Mouse (Mus musculus) kidney, embryonic 16.5 days (tissue): ENCODE data around the gene Mfap5. TPM values are rescaled to one million over a fixed set of nuclear protein-coding genes. Genes with fewer than 3 reads are reported as not detected.
"Not testable (repeated sequence)": the region's sequence is repeated elsewhere in the genome, so short reads cannot be mapped to it uniquely, and the experiment has no call there.

Experiments
- ATAC-seq: fragments of 200-750 bp; cut with Nextera tagmentation; 2 replicates; pipeline ENCODE4 v1.8.0; 2017; ENCODE audit warnings: moderate TSS enrichment; ENCODE audit not compliant: low FRiP score, low TSS enrichment
- H3K27ac ChIP-seq: fragments of 300-500 bp; sonication (generic); 2 replicates; pipeline ENCODE4 v1.5.1; 2014; ENCODE audit warnings: low read length
- H3K27me3 ChIP-seq: fragments of 300-500 bp; sonication (generic); 2 replicates; pipeline ENCODE4 v1.6.1; 2014; ENCODE audit warnings: low read length, control low read depth, mixed read lengths; ENCODE audit not compliant: insufficient read depth
- H3K36me3 ChIP-seq: fragments of 300-500 bp; sonication (generic); 2 replicates; pipeline ENCODE4 v1.6.1; 2014; ENCODE audit warnings: low read length, control low read depth, mixed read lengths; ENCODE audit not compliant: insufficient read depth
- H3K4me1 ChIP-seq: fragments of 300-500 bp; sonication (generic); 2 replicates; pipeline ENCODE4 v1.6.1; 2014; ENCODE audit warnings: low read length, control low read depth, mixed read lengths; ENCODE audit not compliant: insufficient read depth
- H3K4me2 ChIP-seq: fragments of 300-500 bp; sonication (generic); replicated peaks from 2 replicates; pipeline ENCODE4 v1.6.1; 2014; ENCODE audit warnings: low read depth, low read length
- H3K4me3 ChIP-seq: fragments of 300-500 bp; sonication (generic); 2 replicates; pipeline ENCODE4 v1.5.1; 2014; ENCODE audit warnings: mild to moderate bottlenecking, low read length
- H3K9ac ChIP-seq: fragments of 300-500 bp; sonication (generic); replicated peaks from 2 replicates; pipeline ENCODE4 v1.6.1; 2014; ENCODE audit warnings: low read length
- H3K9me3 ChIP-seq: fragments of 300-500 bp; sonication (generic); 2 replicates; pipeline ENCODE4 v1.6.1; 2016; ENCODE audit warnings: low read length, control low read depth
- WGBS: fragments of 180-500 bp; shearing (Covaris S2); extraction: QIAGEN DNeasy Blood & Tissue Kit; methylation state at CpG from one replicate; pipeline ENCODE4 v1.1.7; 2014; 5-methylcytosine and 5-hydroxymethylcytosine counted together
- polyA plus RNA-seq: library from polyadenylated mRNA; unstranded; fragments of >200 nt; fragmentation: Nextera tagmentation; extraction: Ambion mirVana; gene quantifications from 2 replicates; pipeline ENCODE4 v1.2.1, GENCODE M21; 2015

Mfap5 gene
- polyA plus RNA-seq, 1 experiment from 2014 or later: 28.0 TPM

DNA sequence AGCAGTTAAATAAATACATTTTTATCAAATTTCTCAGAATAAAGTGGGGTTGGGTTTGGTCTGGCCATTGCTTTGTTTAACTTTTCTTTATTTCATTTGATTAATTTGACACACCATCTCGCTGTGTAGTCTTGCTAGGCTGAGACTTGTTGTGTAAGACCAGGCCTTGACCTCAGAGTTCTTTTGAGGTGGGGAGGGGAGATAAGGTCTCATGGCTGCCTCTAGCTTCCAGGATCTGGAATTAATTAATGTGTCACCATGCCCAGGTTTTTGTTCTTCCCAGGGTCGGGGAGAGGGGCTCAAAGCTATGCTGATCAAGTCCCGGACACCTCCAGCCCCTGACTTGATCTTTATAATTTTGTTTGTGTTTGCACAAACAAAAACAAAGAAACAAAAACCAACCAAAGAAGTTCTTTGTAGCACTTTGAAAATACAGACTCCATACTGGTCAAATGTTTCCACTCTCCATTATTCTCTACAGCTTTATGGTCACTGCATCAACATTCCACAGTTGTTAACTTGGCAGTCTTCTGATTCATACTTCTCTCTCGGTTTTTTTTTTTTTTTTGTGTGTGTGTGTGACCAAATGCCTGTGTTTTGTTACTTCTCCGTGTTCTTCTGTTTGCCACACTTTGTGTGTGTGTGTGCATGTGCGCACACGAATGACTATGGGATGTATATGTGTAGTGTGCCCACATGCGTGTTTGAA is 26.0 kb downstream of the Mfap5 start:
- H3K36me3 ChIP-seq: no peaks in the 10 kb centered on the region
- no peaks in the 10 kb centered on the region for H3K9me3 ChIP-seq
- 0 out of 2 replicates have a peak, but pooled peaks cover 4% of the 10 kb centered on the region for H3K4me1 ChIP-seq
- peak; percentile 59; the same call in 1 of the 2 replicates for ATAC-seq
- 64% methylated on average over 8 of the region's 8 CpGs for WGBS
- H3K9ac ChIP-seq: no peak overlapping the region
- H3K27me3 ChIP-seq: no peaks in the 10 kb centered on the region
- no peak overlapping the region for H3K4me3 ChIP-seq
- H3K27ac ChIP-seq: 0 out of 2 replicates have a peak overlapping the region, but pooled peaks have one; percentile 31
- no peak overlapping the region for H3K4me2 ChIP-seq

GRCm38 (mm10) chr6:122532883-122533302 is 27.2 kb downstream of the Mfap5 start:
- WGBS: 14% methylated on average over 4 of the region's 4 CpGs

GRCm38 (mm10) chr6:122534032-122534431 is 28.4 kb downstream of the Mfap5 start:
- Histone ChIP-seq H3K9me3 (0 out of 2 replicates have a peak, but pooled peaks cover 3% of the 10 kb centered on the region), H3K27me3 (no peaks in the 10 kb centered on the region), H3K4me2 (no peak overlapping the region), H3K27ac (no peak overlapping the region), H3K36me3 (no peaks in the 10 kb centered on the region), H3K4me1 (0 out of 2 replicates have a peak, but pooled peaks cover 4% of the 10 kb centered on the region), H3K4me3 (no peak overlapping the region), H3K9ac (no peak overlapping the region)
- ATAC-seq: no peak
- WGBS: 21% methylated on average over 3 of the region's 3 CpGs

More at GRCm38 (mm10) chr6:122532883-122533302, 27.2 kb downstream of the Mfap5 start:
- Histone ChIP-seq H3K9ac (peak overlapping the region; percentile 41; the same call in 1 of the 2 replicates), H3K4me1 (0 out of 2 replicates have a peak, but pooled peaks cover 4% of the 10 kb centered on the region), H3K27ac (no peak overlapping the region; the same call in 1 of the 2 replicates), H3K27me3 (no peaks in the 10 kb centered on the region), H3K4me3 (peak overlapping the region; percentile 1; the same call in 1 of the 2 replicates), H3K4me2 (peak overlapping the region; percentile 36), H3K9me3 (no peaks in the 10 kb centered on the region), H3K36me3 (no peaks in the 10 kb centered on the region)
- ATAC-seq: peak; percentile 69

DNA sequence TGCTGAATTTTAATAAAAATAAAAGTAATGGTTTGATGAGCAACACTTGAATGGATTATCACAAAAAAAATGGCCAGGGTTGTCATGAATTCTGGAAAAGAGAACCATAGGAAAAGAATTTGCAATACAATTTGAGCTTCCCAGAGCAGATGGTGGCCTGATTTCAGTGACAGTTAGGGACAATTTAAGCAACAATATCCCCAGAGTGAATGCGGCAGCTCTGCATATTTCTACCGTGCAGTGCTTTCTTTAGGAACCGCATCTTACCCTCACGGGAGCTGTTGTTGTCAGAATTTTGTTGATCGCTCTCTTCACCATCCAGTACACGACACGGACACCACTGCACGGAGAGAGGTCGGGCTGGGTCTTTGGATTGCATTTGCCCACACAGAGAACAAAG is 33.9 kb downstream of the Mfap5 start:
- no peak overlapping the region for H3K27ac ChIP-seq

DNA sequence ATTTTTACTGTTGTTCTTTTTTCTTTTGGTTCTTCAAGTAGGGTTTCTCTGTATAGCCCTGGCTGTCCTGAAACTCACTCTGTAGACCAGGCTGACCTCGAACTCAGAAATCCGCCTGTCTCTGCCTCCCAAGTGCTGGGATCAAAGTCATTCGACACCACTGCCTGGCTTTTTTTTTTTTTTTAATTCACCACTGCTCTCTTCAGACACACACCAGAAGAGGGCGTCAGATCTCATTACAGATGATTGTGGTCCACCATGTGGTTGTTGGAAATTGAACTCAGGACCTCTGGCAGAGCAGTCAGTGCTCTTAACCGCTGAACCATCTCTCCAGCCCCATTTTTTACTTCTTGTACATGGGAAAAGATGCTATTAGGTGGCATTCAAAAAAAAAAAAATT is 36.8 kb downstream of the Mfap5 start:
- H3K9ac ChIP-seq, H3K4me2 ChIP-seq, H3K36me3 ChIP-seq, H3K27ac ChIP-seq, H3K27me3 ChIP-seq, ATAC-seq, H3K4me1 ChIP-seq, H3K9me3 ChIP-seq, H3K4me3 ChIP-seq: not testable (repeated sequence)
- 78% methylated on average over 5 of the region's 5 CpGs for WGBS

More for the DNA sequence above, 33.9 kb downstream of the Mfap5 start:
- Histone ChIP-seq H3K4me2 (no peak overlapping the region), H3K27me3 (no peaks in the 10 kb centered on the region), H3K9ac (no peak overlapping the region), H3K36me3 (no peaks in the 10 kb centered on the region), H3K4me1 (no peaks in the 10 kb centered on the region), H3K9me3 (0 out of 2 replicates have a peak, but pooled peaks cover 3% of the 10 kb centered on the region), H3K4me3 (no peak overlapping the region)
- WGBS: 84% methylated on average over 9 of the region's 9 CpGs
- ATAC-seq: no peak

- Histone ChIP-seq H3K27me3 (no peaks in the 10 kb centered on the region), H3K4me1 (no peaks in the 10 kb centered on the region), H3K4me2 (no peak overlapping the region), H3K36me3 (no peaks in the 10 kb centered on the region), H3K27ac (no peak overlapping the region), H3K4me3 (no peak overlapping the region), H3K9me3 (no peaks in the 10 kb centered on the region), H3K9ac (no peak overlapping the region)
- 84% methylated on average over 5 of the region's 5 CpGs for WGBS
- no peak for ATAC-seq
Measured at GRCm38 (mm10) chr6:122543574-122543973, 37.9 kb downstream of the Mfap5 start.

- ATAC-seq: no peak
- 83% methylated on average over 1 of the region's 1 CpGs for WGBS
- H3K9me3 ChIP-seq: no peaks in the 10 kb centered on the region
- no peak overlapping the region for H3K4me3 ChIP-seq
- no peaks in the 10 kb centered on the region for H3K27me3 ChIP-seq
- no peaks in the 10 kb centered on the region for H3K4me1 ChIP-seq
- H3K4me2 ChIP-seq: no peak overlapping the region
- H3K9ac ChIP-seq: no peak overlapping the region
- no peak overlapping the region for H3K27ac ChIP-seq
- no peaks in the 10 kb centered on the region for H3K36me3 ChIP-seq
Measured at GRCm38 (mm10) chr6:122544672-122545071, 39.0 kb downstream of the Mfap5 start.

DNA sequence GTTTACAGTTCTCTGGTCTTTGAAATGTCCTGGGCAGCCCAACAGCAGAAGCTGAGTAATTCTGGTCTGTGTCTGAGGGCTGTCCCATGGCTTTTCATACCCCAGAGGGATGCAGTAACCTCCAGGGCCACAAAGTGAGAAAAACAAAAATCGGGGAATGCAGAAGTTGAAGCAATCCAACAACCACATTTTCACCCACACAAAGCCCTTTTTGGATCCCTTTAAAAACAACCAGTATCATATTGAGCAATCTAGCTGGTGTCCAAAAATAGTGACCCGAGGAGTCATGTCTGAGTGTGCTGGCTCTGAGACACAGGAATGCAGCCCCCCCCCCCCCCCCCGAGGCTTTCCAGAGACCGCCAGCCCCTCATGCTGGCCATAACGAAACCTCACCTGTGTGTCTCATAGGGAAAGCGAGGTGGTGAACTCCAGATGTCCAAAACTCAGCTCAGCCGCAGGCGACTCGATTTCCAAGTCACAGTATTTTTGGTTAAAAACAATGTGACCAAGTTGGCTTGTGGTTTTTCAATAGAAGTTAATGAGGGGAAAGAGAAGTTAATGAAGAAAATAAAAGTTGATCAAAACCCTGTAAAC is 39.7 kb downstream of the Mfap5 start:
- Histone ChIP-seq H3K36me3 (no peaks in the 10 kb centered on the region), H3K27ac (no peak overlapping the region), H3K9ac (no peak overlapping the region), H3K4me1 (no peaks in the 10 kb centered on the region), H3K4me3 (no peak overlapping the region), H3K4me2 (no peak overlapping the region), H3K27me3 (no peaks in the 10 kb centered on the region), H3K9me3 (no peaks in the 10 kb centered on the region)
- 63% methylated on average over 9 of the region's 9 CpGs for WGBS
- ATAC-seq: no peak

- H3K9ac ChIP-seq: no peak overlapping the region
- no peak overlapping the region for H3K4me3 ChIP-seq
- no peaks in the 10 kb centered on the region for H3K4me1 ChIP-seq
- no peak overlapping the region for H3K27ac ChIP-seq
- no peaks in the 10 kb centered on the region for H3K27me3 ChIP-seq
- no peaks in the 10 kb centered on the region for H3K36me3 ChIP-seq
- 65% methylated on average over 10 of the region's 10 CpGs for WGBS
- H3K9me3 ChIP-seq: no peaks in the 10 kb centered on the region
- no peak for ATAC-seq
- H3K4me2 ChIP-seq: no peak overlapping the region
Measured at GRCm38 (mm10) chr6:122545948-122546347, 40.3 kb downstream of the Mfap5 start.

GRCm38 (mm10) chr6:122553606-122554005 is 48.0 kb downstream of the Mfap5 start, which contains the start of gene Aicda:
TSS of gene Aicda (plus strand) at chr6:122553801.
- Histone ChIP-seq H3K36me3 (no peaks in the 10 kb centered on the region), H3K4me2 (no peak within 1 kb of the TSS), H3K4me3 (no peak within 1 kb of the TSS), H3K4me1 (no peaks in the 10 kb centered on the region; the same call in 1 of the 2 replicates), H3K27me3 (peaks cover 4% of the 10 kb centered on the region; the same call in 1 of the 2 replicates), H3K27ac (no peak within 1 kb of the TSS), H3K9me3 (no peaks in the 10 kb centered on the region), H3K9ac (no peak within 1 kb of the TSS)
- 62% methylated on average over 9 of the region's 9 CpGs for WGBS
- ATAC-seq: no peak
